Mouse (Mus musculus) adipocyte (in vitro differentiated cells): ENCODE measurements around the gene Ndufaf8.
A peak's percentile ranks its signal among the peaks of the same experiment; 100 is the strongest.

ENCODE experiments used
- DNase-seq: peaks from one replicate; pipeline ENCODE4 v3.0.0-alpha.2; 2016; ENCODE audit warnings: low spot score

The Ndufaf8 gene

DNA sequence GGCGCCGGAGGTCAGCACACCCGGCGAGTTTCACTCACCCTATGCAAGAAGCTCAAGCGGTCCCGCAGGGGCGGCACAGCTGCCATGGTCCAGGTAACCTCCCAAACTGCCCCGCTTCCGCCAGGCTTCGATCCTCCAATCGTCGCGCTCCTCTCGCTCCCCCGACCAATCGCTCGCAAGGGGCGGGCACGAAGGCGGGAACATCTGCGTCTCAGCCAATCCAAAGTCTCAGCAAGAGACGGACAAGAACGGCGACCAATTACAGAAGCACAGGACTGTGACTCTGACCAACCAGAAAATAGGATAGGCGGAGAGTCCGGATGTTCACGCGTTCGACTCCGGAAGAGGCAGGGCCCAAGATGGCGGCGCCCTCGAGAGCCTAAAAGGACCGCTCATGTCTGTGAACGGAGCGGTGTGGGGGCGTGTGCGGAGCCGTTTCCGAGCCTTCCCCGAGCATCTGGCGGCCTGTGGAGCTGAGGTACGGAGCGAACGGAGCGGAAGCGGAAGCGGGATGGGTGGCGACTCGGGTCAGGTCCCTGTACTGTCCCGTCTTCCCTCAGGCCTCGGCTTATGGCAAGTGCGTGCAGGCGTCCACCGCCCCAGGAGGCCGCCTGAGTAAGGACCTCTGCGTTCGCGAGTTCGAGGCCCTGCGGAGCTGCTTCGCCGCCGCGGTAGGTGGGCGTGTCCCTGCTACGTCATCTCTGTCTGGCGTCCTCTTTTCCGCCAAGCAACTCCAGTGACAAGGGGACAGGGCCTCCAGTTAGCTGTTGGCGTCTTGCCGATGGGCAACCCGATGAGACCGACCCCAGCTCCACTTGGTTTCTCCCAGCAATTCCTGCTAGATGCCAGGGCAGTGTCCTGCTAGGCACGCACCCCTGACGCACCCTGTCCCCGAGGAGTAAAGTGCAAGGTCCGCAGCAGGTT lies at the start of gene Ndufaf8, which contains the start of gene Tepsin:
TSS of gene Ndufaf8 (plus strand) at position 341 of the 924 bp plus-strand sequence.
TSS of gene Tepsin (minus strand) at position 144 of the 924 bp plus-strand sequence.
- DNase-seq = peak; percentile 97

- no peak for DNase-seq
These were observed 49.7 kb upstream of the Ndufaf8 start for GRCm38 (mm10) chr11:120049067-120049466.

- DNase-seq = no peak
These were observed 47.5 kb upstream of the Ndufaf8 start for GRCm38 (mm10) chr11:120051124-120051811.

DNA sequence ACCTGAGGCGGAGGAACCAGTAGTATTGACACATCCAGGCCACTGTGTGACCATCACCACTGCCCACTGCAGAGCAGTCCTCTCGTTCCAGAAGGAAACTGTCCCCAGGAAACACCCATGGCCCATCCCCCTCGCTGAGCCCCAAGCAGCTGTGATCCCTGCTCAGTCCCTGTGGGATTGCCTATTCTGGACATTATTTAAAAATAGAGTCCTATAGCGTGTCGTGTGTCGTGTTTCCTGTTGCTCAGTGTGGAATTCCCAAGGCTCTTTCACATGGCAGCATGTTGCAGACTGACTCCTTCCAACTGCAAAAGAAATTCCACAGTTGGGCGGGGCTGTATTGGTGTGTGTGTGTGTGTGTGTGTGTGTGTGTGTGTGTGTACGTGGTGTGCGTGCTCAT lies 46.5 kb upstream of the Ndufaf8 start:
- no peak for DNase-seq

GRCm38 (mm10) chr11:120053846-120054245 lies 44.9 kb upstream of the Ndufaf8 start:
- DNase-seq = no peak

DNA sequence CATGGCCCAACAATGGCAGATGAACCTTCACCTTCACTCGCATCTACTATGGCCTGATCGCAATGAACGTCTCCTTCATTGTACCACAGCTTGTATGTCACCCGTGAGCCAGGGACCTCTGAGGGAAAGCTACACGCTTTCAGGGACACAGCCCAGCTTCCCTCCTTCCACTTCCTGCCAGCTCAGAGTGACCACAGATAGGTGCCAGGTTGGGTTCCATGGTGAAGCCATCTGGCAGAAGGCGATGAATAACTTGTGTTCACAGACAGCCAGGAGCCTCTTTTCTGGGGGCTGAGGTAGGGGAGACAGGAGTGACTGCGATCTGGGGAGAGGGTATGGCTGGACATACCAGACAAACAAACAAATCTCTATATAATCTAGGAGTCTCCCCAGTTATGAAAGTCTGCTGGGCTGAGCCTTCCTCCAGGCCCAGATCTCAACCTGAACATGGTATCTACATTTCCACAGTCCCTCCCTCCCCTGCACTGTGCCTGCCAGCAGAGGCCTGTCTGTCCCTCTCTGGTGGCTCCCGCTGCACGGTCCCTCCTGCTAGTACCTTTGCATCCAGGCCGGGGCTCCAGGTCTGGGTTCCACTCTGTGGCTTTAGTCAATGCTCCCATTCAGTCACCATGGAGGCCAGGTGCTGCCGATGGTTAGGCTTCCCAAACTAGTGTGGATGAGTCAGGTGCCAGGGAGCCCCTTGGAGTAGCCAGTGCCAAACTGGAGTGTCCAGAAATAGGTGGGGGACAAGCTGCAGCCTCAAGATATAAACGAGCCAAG lies 42.6 kb upstream of the Ndufaf8 start:
- no peak for DNase-seq

GRCm38 (mm10) chr11:120060634-120061033 lies 38.1 kb upstream of the Ndufaf8 start:
- DNase-seq = no peak

DNA sequence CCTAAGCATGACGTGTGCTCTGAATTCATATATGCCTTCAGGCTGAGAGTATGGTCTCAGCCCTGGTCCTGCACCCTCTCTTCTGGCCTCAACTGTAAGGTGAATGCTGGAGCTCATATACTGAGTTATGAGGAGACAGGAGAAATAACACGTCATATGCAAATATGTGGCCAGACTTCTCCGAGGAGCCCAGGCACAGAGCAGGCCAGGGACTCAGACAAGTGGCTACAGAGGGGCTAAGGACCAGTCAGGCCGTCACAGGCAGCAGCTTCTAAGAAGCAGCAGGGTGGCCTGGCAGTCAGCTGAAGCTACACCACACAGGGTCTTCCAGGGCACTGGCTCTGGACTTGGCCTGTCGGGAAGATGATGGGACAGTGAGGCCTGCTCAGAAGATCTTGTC lies 35.4 kb upstream of the Ndufaf8 start:
- no peak for DNase-seq

DNA sequence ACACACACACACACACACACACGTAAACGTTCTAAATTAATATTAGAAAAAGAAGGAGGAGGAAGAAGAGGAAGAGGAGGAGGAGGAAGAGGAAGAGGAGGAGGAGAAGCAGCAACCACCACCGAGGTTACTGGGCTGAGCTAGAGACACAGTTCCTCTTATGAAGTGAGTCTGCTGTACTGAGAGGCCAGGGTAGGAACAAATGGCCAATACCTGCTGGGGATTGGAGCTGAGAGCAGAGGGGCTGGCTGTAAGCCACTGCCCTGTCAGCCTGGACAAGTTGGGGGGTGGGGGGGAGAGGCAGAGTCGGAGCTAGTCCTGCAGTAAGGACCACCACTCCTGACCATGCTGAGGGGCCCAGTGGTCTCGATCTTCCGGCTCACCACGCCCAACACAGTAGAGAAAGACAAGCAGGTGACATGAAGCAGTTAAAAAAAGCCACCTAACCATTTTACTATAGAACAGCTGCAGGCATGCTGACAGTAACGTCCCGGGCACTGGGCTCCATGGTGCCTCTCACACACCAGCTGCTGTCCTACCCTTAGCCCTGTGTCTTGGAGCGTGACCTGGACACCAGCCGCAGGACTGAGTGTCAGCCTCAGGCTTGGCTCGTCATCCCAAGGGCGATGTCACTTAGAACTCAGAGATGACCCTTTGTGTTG lies 34.6 kb upstream of the Ndufaf8 start:
- no peak for DNase-seq

DNA sequence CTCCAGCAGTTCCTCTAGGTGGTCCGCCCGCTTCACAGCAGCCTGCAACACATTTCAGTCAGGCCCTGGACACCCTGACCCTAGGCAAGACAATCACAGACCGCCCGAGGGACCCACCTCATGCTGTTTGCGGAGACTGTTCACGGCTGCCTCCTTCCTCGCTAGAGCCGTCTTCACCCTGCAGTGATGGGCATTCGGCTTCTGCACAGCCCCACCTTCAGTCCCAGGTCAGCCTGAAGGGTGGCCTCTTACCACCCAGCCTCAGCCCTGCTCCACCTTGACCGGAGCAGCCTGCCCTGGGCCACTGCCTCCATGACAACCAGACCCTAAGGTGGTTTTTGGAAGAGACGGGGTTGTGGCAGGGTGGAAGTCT lies 34.1 kb upstream of the Ndufaf8 start:
- DNase-seq = no peak

DNA sequence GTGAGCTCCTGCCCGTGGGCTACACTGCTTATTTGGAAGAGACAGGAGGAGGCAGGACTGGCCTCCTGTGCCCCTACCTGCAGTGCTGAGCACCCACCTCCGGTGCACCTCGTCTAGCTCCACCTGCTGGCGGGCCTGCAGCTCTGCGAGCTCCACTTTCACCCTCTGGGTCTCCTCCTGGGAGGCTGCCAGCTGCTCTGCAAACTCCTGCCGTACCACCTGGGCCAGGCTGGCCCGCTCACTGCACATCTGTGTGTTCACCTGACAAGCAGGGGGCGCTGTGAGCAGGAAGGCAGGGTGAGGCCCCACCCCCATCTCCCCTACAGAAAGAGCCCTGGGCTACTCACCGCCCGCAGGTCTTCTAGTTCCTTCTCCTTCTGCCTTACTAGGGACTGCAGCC lies 33.4 kb upstream of the Ndufaf8 start:
- DNase-seq = no peak

DNA sequence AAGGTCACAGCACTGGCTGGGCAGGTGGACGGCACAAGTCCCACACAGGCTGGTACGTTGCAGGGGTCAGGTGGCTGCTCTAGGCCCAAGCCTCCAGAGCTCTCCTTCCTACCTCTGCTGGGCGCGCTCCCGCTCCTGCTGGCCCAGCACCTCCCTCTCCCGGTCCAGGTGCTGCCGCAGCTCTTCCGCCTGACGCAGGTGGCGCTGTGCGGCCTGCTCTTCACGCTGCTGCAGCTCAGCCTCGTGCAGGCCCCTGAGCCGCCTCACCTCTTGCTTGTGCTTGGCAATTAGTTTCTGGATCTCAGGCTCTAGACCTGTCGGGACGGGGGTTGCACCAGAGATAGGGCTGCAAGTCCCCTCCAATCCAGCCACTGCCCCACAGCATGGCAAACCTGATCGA lies 30.9 kb upstream of the Ndufaf8 start:
- DNase-seq = no peak

GRCm38 (mm10) chr11:120069261-120069660 lies 29.5 kb upstream of the Ndufaf8 start:
- no peak for DNase-seq

- no peak for DNase-seq
These were observed 28.3 kb upstream of the Ndufaf8 start for GRCm38 (mm10) chr11:120070286-120070930.

GRCm38 (mm10) chr11:120071065-120071464 lies 27.7 kb upstream of the Ndufaf8 start:
- DNase-seq = no peak

DNA sequence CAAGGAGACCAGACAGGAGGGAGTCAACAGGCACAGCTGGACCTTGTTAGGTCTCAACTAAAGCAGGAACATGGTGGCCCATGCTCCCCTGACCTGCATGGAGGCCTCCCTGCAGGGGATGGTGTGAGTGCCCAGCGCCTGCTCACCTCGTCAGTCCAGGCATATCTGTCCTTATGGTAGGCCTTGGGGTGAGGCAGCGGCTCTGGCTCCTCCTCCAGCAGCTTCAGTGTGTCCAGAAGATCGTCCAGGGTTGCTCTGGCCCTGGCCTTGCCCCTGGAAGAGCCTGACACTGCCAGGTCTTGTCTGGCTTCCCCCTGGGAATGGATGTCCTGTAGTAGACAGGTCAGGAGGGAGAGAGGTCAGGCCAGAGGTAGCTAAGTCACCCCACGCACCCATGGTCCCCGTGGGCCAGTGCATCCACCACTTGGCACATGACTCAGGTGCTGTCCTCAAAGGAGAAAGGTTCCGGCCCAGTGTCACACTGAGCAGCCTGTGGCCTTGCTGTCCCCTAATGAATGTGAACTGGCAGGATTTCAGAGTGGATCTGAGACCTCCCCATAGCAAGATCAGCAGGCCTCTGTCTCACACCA lies 26.9 kb upstream of the Ndufaf8 start:
- DNase-seq = no peak

- DNase-seq = no peak
These were observed 25.6 kb upstream of the Ndufaf8 start for GRCm38 (mm10) chr11:120072986-120073647.

DNA sequence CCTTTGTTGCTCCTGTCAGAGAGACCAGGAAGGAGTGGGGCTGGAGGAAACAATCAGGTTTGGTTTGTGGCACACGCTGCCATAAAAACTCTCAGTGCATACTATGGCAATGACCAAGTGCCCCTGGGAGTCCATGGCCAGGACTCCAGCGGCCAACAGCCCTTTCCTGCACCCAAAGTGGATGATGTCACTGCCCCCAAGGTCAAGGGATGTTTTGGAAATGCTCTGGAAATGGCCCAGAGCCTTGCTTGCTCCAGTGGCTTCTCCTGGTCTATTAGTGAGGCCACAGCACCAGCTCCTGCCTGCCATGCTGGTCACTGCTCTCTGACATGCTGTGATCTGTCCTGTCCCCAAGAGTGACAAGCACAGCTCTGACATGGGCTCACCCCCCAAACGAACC lies 22.5 kb upstream of the Ndufaf8 start:
- no peak for DNase-seq

DNA sequence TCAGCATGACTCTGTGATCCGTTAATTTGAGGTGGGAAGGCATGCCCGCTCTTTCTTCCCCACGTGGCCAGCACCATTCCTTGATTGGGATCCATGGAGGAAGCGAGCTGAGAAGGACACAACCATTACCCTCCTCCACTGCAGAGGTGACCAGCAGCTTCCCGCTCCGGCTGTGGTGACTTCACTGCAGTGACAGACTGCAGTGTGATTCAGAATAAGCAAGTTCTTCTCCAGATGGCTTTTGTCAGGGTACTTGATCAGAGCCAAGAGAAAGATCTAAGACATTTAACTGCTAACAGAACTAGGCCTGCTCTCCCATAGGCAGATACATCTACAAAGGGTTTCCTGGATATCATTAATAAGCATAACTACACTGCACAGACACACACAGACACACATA lies 18.4 kb upstream of the Ndufaf8 start:
- DNase-seq = no peak

GRCm38 (mm10) chr11:120085891-120086627 lies 12.7 kb upstream of the Ndufaf8 start:
- no peak for DNase-seq
